Mouse (Mus musculus) liver, embryonic 15.5 days (tissue): ENCODE measurements around the gene 1700029I15Rik. TPM values are rescaled to one million over a fixed set of nuclear protein-coding genes. Genes with fewer than 3 reads are reported as not detected.

Experiments
- ATAC-seq: fragments of 200-750 bp; cut with Nextera tagmentation; 2 replicates; pipeline ENCODE4 v1.8.0; 2017; ENCODE audit warnings: moderate number of reproducible peaks, mild to moderate bottlenecking, moderate library complexity; ENCODE audit not compliant: insufficient read depth
- H3K27ac ChIP-seq: fragments of 300-500 bp; sonication (generic); replicated peaks from 2 replicates; pipeline ENCODE4 v1.5.1; 2015; ENCODE audit warnings: mild to moderate bottlenecking, inconsistent platforms
- H3K27me3 ChIP-seq: fragments of 300-500 bp; sonication (generic); 2 replicates; pipeline ENCODE4 v1.6.1; 2015; ENCODE audit warnings: mild to moderate bottlenecking, inconsistent platforms
- H3K36me3 ChIP-seq: fragments of 300-500 bp; sonication (generic); replicated peaks from 2 replicates; pipeline ENCODE4 v1.6.1; 2015; ENCODE audit warnings: moderate library complexity, mild to moderate bottlenecking, inconsistent platforms
- H3K4me1 ChIP-seq: fragments of 300-500 bp; sonication (generic); replicated peaks from 2 replicates; pipeline ENCODE4 v1.6.1; 2015; ENCODE audit warnings: inconsistent platforms
- H3K4me2 ChIP-seq: fragments of 300-500 bp; sonication (generic); 2 replicates; pipeline ENCODE4 v1.6.1; 2015; ENCODE audit warnings: moderate library complexity, mild to moderate bottlenecking, inconsistent platforms
- H3K4me3 ChIP-seq: fragments of 300-500 bp; sonication (generic); replicated peaks from 2 replicates; pipeline ENCODE4 v1.5.1; 2015; ENCODE audit warnings: mild to moderate bottlenecking, inconsistent platforms
- H3K9ac ChIP-seq: fragments of 300-500 bp; sonication (generic); 2 replicates; pipeline ENCODE4 v1.6.1; 2015; ENCODE audit warnings: moderate library complexity, mild to moderate bottlenecking, inconsistent platforms
- H3K9me3 ChIP-seq: fragments of 300-500 bp; sonication (generic); replicated peaks from 2 replicates; pipeline ENCODE4 v1.6.1; 2016; ENCODE audit warnings: inconsistent platforms
- WGBS: fragments of 180-500 bp; shearing (Covaris S2); methylation state at CpG from one replicate; pipeline ENCODE4 v1.1.7; 2015; ENCODE audit warnings: mixed read lengths; ENCODE audit not compliant: insufficient replicate concordance; 5-methylcytosine and 5-hydroxymethylcytosine counted together
- polyA plus RNA-seq: library from polyadenylated mRNA; unstranded; fragments of >200 nt; fragmentation: Nextera tagmentation; extraction: Ambion mirVana; gene quantifications from 2 replicates; pipeline ENCODE4 v1.2.1, GENCODE M21; 2015

1700029I15Rik gene
- polyA plus RNA-seq, 1 experiment from 2014 or later = 1.4 TPM

DNA sequence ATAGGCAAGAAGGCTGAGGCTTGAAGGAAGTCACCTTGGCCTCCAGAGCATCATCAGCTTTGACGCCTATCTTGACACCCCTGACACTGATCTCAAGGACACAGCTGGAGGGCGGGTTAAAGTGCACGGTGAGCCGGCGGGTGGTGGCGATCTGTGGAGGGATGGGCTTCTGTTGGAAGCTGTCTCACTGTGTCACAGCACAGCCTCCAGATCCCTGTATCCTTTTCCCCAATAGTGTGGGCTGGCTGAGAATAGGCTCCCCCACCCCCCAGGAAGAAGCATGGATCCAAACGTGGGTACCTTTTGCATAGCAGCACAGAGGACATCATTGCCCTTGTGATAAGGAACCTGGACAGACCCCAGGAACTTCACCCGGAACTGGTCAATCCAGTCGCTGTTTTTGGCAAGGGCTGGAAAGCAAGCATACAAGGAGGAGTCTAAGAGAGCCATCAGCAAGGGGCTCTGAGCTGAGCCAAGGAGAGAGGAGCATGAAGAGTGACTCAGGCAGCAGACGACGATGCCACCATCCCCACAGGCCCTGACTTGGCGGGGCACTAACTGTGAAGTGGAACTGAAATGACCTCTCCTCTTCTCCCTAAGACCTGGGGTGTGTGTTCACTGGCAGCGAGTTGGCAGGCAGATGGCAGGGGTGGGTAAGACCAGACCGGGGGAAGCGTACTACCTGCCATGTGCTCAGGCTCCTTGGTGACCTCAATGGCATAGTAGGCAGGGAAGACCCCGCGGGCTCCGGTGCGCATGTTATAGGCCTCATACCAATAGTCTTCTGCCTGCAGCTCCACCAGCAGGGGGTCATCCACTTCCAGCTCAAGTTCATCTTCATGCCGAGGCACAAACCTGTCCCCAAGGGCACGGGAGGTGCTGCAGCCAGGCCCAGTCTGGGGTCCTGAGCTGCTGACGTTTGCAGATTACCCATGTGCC, 3.0 kb downstream of the 1700029I15Rik start:
- Histone ChIP-seq H3K4me2 (no peak overlapping the region), H3K36me3 (peaks cover 22% of the 10 kb centered on the region), H3K4me3 (no peak overlapping the region), H3K4me1 (peaks cover 11% of the 10 kb centered on the region), H3K9me3 (no peaks in the 10 kb centered on the region), H3K9ac (no peak overlapping the region), H3K27ac (no peak overlapping the region), H3K27me3 (peaks cover 43% of the 10 kb centered on the region)
- WGBS = 63% methylated on average over 22 of the region's 22 CpGs
- no peak for ATAC-seq

GRCm38 (mm10) chr2:92386821-92387570, 4.7 kb downstream of the 1700029I15Rik start:
- H3K27me3 ChIP-seq = peaks cover 59% of the 10 kb centered on the region
- no peak overlapping the region for H3K9ac ChIP-seq
- no peak overlapping the region for H3K27ac ChIP-seq
- peaks cover 17% of the 10 kb centered on the region for H3K4me1 ChIP-seq
- H3K4me3 ChIP-seq = no peak overlapping the region
- H3K36me3 ChIP-seq = peaks cover 5% of the 10 kb centered on the region; the same call in 1 of the 2 replicates
- H3K4me2 ChIP-seq = no peak overlapping the region
- no peak for ATAC-seq
- no peaks in the 10 kb centered on the region for H3K9me3 ChIP-seq
- WGBS = 75% methylated on average over 30 of the region's 30 CpGs

DNA sequence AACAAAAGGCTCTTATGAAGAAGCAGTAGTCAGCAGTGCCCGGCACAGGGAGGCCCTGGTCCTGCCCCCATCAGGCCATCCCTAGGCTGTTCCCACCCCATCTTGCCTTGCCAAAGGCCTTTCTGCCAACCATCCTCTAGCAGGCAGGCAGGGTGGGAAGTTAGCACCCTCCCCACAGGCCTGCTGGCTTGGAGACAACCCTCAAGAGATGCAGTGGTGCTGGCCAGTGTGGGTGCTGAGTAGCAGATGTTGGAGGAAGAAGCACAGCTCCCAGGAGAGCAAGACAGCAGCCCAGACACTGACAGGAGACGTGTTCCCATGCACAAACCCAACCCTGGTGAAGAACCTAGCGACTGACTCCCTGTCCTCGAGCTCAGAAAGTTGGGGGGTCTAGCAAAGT, 5.3 kb downstream of the 1700029I15Rik start:
- peaks cover 24% of the 10 kb centered on the region for H3K4me1 ChIP-seq
- no peaks in the 10 kb centered on the region for H3K9me3 ChIP-seq
- H3K36me3 ChIP-seq = no peaks in the 10 kb centered on the region
- no peak overlapping the region for H3K9ac ChIP-seq
- no peak for ATAC-seq
- H3K4me3 ChIP-seq = no peak overlapping the region
- H3K27ac ChIP-seq = no peak overlapping the region
- peaks cover 65% of the 10 kb centered on the region for H3K27me3 ChIP-seq
- WGBS = 51% methylated on average over 4 of the region's 4 CpGs
- H3K4me2 ChIP-seq = no peak overlapping the region

DNA sequence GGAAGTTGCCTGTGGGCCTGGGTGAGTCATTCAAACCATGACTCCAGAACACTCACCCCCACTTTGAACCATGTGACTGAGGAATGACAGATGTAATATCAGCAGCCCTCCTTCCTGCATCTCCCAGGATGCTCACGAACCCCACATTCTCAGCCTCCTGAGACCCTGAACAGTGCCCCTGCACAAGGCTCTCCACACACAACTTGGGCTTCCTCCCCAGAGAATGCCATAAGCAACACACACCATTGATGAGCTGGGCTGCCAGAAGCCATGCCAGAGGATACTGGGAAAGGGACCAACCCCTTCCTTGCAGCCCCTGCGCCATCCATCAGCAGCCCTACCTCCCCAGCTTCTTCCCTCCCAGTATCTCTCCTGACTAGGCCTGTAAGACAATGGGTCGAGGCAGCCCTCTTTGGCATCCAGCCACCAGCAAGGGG, 5.8 kb downstream of the 1700029I15Rik start:
- Histone ChIP-seq H3K4me3 (no peak overlapping the region), H3K9me3 (no peaks in the 10 kb centered on the region), H3K9ac (no peak overlapping the region), H3K27me3 (peaks cover 70% of the 10 kb centered on the region), H3K27ac (no peak overlapping the region), H3K4me2 (no peak overlapping the region), H3K36me3 (no peaks in the 10 kb centered on the region), H3K4me1 (peaks cover 24% of the 10 kb centered on the region)
- ATAC-seq = no peak
- WGBS = 51% methylated on average over 3 of the region's 3 CpGs

GRCm38 (mm10) chr2:92388891-92389641, 6.7 kb downstream of the 1700029I15Rik start:
- Histone ChIP-seq H3K9ac (no peak overlapping the region), H3K4me1 (peaks cover 24% of the 10 kb centered on the region), H3K9me3 (no peaks in the 10 kb centered on the region), H3K4me3 (peak overlapping the region; percentile 48), H3K4me2 (peak overlapping the region; percentile 64), H3K27ac (no peak overlapping the region), H3K27me3 (peaks cover 80% of the 10 kb centered on the region), H3K36me3 (no peaks in the 10 kb centered on the region)
- ATAC-seq = peak; percentile 35
- WGBS = 1% methylated on average over 58 of the region's 62 CpGs

GRCm38 (mm10) chr2:92389645-92390044, 7.3 kb downstream of the 1700029I15Rik start:
- Histone ChIP-seq H3K4me2 (peak overlapping the region; percentile 64), H3K4me3 (peak overlapping the region; percentile 48), H3K27ac (no peak overlapping the region), H3K9ac (no peak overlapping the region), H3K4me1 (peaks cover 24% of the 10 kb centered on the region), H3K27me3 (peaks cover 85% of the 10 kb centered on the region), H3K36me3 (no peaks in the 10 kb centered on the region), H3K9me3 (no peaks in the 10 kb centered on the region)
- WGBS = 11% methylated on average over 10 of the region's 10 CpGs
- no peak for ATAC-seq

DNA sequence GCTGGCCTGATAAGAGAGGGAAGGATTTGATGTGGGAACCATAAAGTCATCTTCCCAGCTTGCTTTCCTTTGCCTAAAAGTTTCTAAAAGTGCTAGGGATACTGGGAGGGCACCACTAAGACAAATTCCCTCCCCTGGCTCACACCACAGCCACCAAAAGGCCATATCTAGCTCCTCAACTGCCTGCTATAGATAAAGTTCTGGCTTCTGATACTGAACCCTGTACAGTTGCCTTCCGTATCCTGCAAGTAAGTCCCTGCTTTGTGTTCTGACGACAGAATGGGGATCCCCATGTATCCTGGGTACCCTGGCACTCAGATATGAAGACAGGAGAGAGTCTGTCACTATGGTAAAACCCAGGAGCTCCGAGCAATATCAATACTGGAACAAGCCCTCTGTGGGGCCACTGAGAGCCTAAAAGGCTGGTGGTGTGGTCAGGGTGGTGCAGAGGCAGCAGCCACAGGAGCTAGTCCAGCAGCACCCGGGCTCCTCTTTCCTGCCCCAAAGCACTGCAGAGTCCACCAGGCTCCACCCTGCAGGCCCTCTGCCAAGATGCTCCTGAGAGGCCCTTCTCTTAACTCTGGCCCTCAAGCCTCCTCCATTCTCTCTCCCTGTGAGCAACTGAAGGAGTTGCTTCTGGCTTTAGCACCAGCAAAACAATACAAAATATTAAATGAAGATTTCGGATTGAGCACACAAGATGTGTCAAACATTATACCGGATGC, 8.0 kb downstream of the 1700029I15Rik start:
- Histone ChIP-seq H3K9me3 (no peaks in the 10 kb centered on the region), H3K9ac (no peak overlapping the region), H3K4me3 (no peak overlapping the region), H3K4me2 (no peak overlapping the region), H3K4me1 (peaks cover 24% of the 10 kb centered on the region), H3K27ac (no peak overlapping the region), H3K27me3 (peaks cover 92% of the 10 kb centered on the region), H3K36me3 (no peaks in the 10 kb centered on the region)
- 35% methylated on average over 6 of the region's 6 CpGs for WGBS
- ATAC-seq = no peak

GRCm38 (mm10) chr2:92391116-92391515, 8.8 kb downstream of the 1700029I15Rik start:
- Histone ChIP-seq H3K27me3 (peaks cover 92% of the 10 kb centered on the region), H3K9ac (no peak overlapping the region), H3K4me2 (no peak overlapping the region), H3K4me1 (peaks cover 24% of the 10 kb centered on the region), H3K36me3 (no peaks in the 10 kb centered on the region), H3K27ac (no peak overlapping the region), H3K9me3 (no peaks in the 10 kb centered on the region), H3K4me3 (no peak overlapping the region)
- no peak for ATAC-seq
- 58% methylated on average over 8 of the region's 8 CpGs for WGBS

- peak overlapping the region; percentile 35 for H3K4me2 ChIP-seq
- H3K27me3 ChIP-seq = peaks cover 85% of the 10 kb centered on the region
- H3K4me3 ChIP-seq = 0 out of 2 replicates have a peak overlapping the region, but pooled peaks have one; percentile 15
- 31% methylated on average over 11 of the region's 11 CpGs for WGBS
- no peak overlapping the region for H3K9ac ChIP-seq
- H3K27ac ChIP-seq = no peak overlapping the region
- no peaks in the 10 kb centered on the region for H3K36me3 ChIP-seq
- peaks cover 24% of the 10 kb centered on the region for H3K4me1 ChIP-seq
- no peaks in the 10 kb centered on the region for H3K9me3 ChIP-seq
- no peak for ATAC-seq
Observed at GRCm38 (mm10) chr2:92391703-92392317, 9.5 kb downstream of the 1700029I15Rik start.
